Mouse (Mus musculus): ENCODE data around the gene Rsrp1. TPM values are rescaled to one million over a fixed set of nuclear protein-coding genes. Genes with fewer than 3 reads are reported as not detected.

Gene Rsrp1
- polyA plus RNA-seq, 1 experiment from 2014 or later = 386 TPM

- Histone ChIP-seq H3K9me3 (replicated peaks) (peaks cover 2% of the 10 kb centered on the region; the same call in 1 of the 2 replicates), H3K36me3 (peaks cover 26% of the 10 kb centered on the region), H3K27ac (ENCODE audit: poor library complexity, severe bottlenecking) (no peak overlapping the region), H3K27me3 (replicated peaks) (peaks cover 40% of the 10 kb centered on the region), H3K4me2 (peak overlapping the region; percentile 21; the same call in 1 of the 2 replicates), H3K9ac (no peak overlapping the region), H3K4me1 (replicated peaks) (peaks cover 25% of the 10 kb centered on the region), H3K4me3 (no peak overlapping the region)
- WGBS = 61% methylated on average over 9 of the region's 9 CpGs
- no peak for ATAC-seq (ENCODE audit: insufficient number of reproducible peaks, low FRiP score)
Observed at GRCm38 (mm10) chr4:134939900-134940299, 16.5 kb downstream of the Rsrp1 start.

DNA sequence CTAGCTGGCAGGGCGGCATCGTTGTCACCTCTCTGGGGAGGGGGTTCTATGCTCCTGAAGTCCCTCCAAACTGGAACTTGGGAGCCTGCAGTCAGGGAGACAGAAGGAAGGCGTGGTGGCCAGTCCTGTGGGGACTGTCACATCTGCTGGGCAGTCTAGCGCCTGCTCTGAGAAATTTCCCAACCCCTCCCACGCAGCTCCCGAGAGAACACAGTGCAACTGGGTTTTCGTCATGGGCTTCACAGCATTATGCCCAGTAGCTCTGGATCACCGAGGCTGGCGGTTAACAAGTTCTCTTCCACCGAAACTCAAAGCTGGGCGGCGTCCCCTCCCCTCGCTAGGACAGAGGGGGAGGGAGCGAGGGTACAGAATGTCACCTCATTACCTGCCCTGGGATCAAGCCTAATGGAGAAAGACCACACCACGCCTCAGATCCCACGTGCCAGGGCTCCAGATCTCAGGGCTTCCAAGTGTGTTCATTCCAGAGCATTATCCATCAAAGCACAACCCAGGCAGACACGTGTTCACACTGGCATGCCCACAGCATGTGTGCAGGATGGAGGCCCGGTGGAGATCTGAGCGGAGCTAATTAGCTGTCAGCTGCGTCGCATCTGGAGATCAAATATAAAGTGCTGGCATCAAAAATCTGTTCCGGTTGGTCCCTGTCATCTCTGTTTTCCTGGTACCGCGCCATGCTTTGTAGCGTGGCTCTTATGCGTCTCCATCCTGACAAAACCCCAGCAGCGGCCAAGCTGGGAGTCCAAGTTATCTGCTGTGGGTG, 20.6 kb downstream of the Rsrp1 start:
- Histone ChIP-seq H3K9me3 (replicated peaks) (no peaks in the 10 kb centered on the region), H3K4me1 (replicated peaks) (peaks cover 11% of the 10 kb centered on the region; the same call in 1 of the 2 replicates), H3K36me3 (no peaks in the 10 kb centered on the region), H3K4me3 (no peak overlapping the region), H3K9ac (no peak overlapping the region), H3K27me3 (replicated peaks) (peaks cover 48% of the 10 kb centered on the region), H3K27ac (ENCODE audit: poor library complexity, severe bottlenecking) (no peak overlapping the region), H3K4me2 (no peak overlapping the region)
- WGBS = 39% methylated on average over 27 of the region's 27 CpGs
- ATAC-seq (ENCODE audit: insufficient number of reproducible peaks, low FRiP score) = no peak

DNA sequence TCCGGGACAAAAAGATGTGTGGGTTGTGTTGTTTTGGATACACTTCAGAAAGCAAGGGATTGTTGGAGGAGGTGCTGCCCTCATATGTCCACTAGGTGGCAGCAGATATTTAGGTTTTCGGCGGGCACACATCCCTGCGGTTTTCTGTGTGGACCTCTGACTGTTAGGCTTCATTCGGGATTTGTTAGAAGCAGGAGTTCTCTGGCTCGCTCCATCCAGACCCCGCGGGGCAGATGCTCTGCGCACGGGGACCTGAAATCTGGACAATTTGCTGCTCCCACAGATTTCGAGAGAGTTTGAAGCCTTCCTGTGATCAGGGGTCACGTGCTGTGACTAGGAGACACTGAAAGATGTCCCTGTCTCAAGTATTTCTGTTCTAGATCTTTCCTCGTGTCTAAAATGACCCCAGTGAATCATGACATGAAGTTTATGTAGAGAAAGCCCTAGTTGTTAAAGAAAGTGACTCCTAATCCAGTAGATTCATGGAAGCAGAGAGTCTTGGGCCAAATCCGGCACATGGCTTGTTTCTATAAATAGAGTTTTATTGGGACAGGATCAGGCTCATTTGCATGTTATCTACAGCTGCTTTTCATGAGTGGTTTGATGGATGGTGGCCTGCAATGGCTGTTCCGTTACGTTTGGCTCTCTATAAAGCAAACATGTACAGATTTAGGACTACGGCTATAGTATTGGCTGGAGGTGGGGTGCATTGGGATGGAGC, 22.8 kb downstream of the Rsrp1 start:
- 8% methylated on average over 17 of the region's 17 CpGs for WGBS
- no peak overlapping the region for H3K27ac ChIP-seq (ENCODE audit: poor library complexity, severe bottlenecking)
- peak overlapping the region; percentile 63 for H3K4me2 ChIP-seq
- H3K27me3 ChIP-seq (replicated peaks) = peaks cover 42% of the 10 kb centered on the region
- H3K4me3 ChIP-seq = peak overlapping the region; percentile 24
- peaks cover 13% of the 10 kb centered on the region for H3K4me1 ChIP-seq (replicated peaks)
- H3K36me3 ChIP-seq = no peaks in the 10 kb centered on the region
- ATAC-seq (ENCODE audit: insufficient number of reproducible peaks, low FRiP score) = no peak
- peak overlapping the region; percentile 38; the same call in 1 of the 2 replicates for H3K9ac ChIP-seq
- no peaks in the 10 kb centered on the region for H3K9me3 ChIP-seq (replicated peaks)

GRCm38 (mm10) chr4:134950518-134951091, 27.2 kb downstream of the Rsrp1 start:
- Histone ChIP-seq H3K27ac (ENCODE audit: poor library complexity, severe bottlenecking) (peak overlapping the region; percentile 84), H3K27me3 (replicated peaks) (peaks cover 34% of the 10 kb centered on the region), H3K9me3 (replicated peaks) (no peaks in the 10 kb centered on the region), H3K4me2 (peak overlapping the region; percentile 6; the same call in 1 of the 2 replicates), H3K36me3 (no peaks in the 10 kb centered on the region), H3K4me3 (no peak overlapping the region), H3K9ac (no peak overlapping the region), H3K4me1 (replicated peaks) (peaks cover 17% of the 10 kb centered on the region)
- 15% methylated on average over 11 of the region's 11 CpGs for WGBS
- peak; percentile 87 for ATAC-seq (ENCODE audit: insufficient number of reproducible peaks, low FRiP score)

GRCm38 (mm10) chr4:134954461-134954860, 31.1 kb downstream of the Rsrp1 start:
- Histone ChIP-seq H3K36me3 (no peaks in the 10 kb centered on the region), H3K4me2 (no peak overlapping the region), H3K9me3 (replicated peaks) (no peaks in the 10 kb centered on the region), H3K9ac (no peak overlapping the region), H3K4me1 (replicated peaks) (peaks cover 11% of the 10 kb centered on the region), H3K27ac (ENCODE audit: poor library complexity, severe bottlenecking) (no peak overlapping the region), H3K4me3 (no peak overlapping the region), H3K27me3 (replicated peaks) (peaks cover 60% of the 10 kb centered on the region)
- 28% methylated on average over 15 of the region's 15 CpGs for WGBS
- ATAC-seq (ENCODE audit: insufficient number of reproducible peaks, low FRiP score) = no peak

DNA sequence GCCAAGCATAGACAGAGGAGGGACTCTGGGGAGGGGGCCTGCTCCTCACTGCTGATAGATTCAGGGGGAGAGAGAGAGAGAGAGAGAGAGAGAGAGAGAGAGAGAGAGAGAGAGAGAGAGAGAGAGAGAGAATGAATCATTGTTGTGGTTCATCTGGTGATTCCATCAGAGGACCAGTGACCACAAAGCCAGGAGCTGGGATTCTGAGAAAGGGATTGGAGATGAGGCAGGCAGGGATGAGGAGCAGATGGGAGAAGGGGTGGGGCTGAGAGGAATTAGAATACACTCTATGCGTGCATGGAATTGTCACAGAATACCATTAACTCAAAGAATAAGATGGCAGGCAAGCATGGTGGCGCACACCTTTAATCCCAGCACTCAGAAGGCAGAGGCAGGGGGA, 31.8 kb downstream of the Rsrp1 start:
- H3K27me3 ChIP-seq (replicated peaks) = peaks cover 66% of the 10 kb centered on the region
- no peak overlapping the region for H3K27ac ChIP-seq (ENCODE audit: poor library complexity, severe bottlenecking)
- H3K4me1 ChIP-seq (replicated peaks) = peaks cover 10% of the 10 kb centered on the region
- no peaks in the 10 kb centered on the region for H3K9me3 ChIP-seq (replicated peaks)
- no peak overlapping the region for H3K9ac ChIP-seq
- ATAC-seq (ENCODE audit: insufficient number of reproducible peaks, low FRiP score) = no peak
- H3K36me3 ChIP-seq = no peaks in the 10 kb centered on the region
- H3K4me3 ChIP-seq = no peak overlapping the region
- H3K4me2 ChIP-seq = no peak overlapping the region
- WGBS = 88% methylated on average over 2 of the region's 2 CpGs

GRCm38 (mm10) chr4:134955845-134956244, 32.5 kb downstream of the Rsrp1 start:
- Histone ChIP-seq H3K27ac (ENCODE audit: poor library complexity, severe bottlenecking) (no peak overlapping the region), H3K9ac (no peak overlapping the region), H3K27me3 (replicated peaks) (peaks cover 72% of the 10 kb centered on the region), H3K9me3 (replicated peaks) (no peaks in the 10 kb centered on the region), H3K4me1 (replicated peaks) (peaks cover 4% of the 10 kb centered on the region), H3K4me3 (no peak overlapping the region), H3K4me2 (no peak overlapping the region), H3K36me3 (no peaks in the 10 kb centered on the region)
- ATAC-seq (ENCODE audit: insufficient number of reproducible peaks, low FRiP score) = no peak
- 76% methylated on average over 3 of the region's 3 CpGs for WGBS

DNA sequence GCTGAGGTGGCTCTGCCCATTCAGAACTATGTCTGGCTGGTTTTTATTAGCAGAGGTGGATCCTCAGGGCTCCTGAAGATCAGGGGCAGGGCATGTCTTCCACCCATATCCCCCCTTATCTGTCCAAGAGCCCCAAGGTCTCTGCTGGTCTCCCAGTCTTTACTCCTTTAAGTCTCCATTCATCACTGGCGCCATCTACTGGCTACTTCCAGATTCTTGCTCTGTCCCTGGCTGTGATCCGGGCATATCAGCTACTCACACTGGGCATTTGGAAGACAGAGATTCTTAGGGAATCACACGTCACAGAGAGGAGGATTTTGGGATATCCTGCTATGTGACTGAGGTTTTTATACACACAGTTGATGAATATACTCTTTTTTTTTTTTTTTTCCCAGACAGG, 32.9 kb downstream of the Rsrp1 start:
- Histone ChIP-seq H3K4me1 (replicated peaks) (peaks cover 3% of the 10 kb centered on the region; the same call in 1 of the 2 replicates), H3K9ac (no peak overlapping the region), H3K27me3 (replicated peaks) (peaks cover 76% of the 10 kb centered on the region), H3K4me2 (no peak overlapping the region), H3K36me3 (no peaks in the 10 kb centered on the region), H3K9me3 (replicated peaks) (no peaks in the 10 kb centered on the region), H3K27ac (ENCODE audit: poor library complexity, severe bottlenecking) (no peak overlapping the region), H3K4me3 (no peak overlapping the region)
- 11% methylated on average over 3 of the region's 3 CpGs for WGBS
- ATAC-seq (ENCODE audit: insufficient number of reproducible peaks, low FRiP score) = no peak; the same call in 1 of the 2 replicates

DNA sequence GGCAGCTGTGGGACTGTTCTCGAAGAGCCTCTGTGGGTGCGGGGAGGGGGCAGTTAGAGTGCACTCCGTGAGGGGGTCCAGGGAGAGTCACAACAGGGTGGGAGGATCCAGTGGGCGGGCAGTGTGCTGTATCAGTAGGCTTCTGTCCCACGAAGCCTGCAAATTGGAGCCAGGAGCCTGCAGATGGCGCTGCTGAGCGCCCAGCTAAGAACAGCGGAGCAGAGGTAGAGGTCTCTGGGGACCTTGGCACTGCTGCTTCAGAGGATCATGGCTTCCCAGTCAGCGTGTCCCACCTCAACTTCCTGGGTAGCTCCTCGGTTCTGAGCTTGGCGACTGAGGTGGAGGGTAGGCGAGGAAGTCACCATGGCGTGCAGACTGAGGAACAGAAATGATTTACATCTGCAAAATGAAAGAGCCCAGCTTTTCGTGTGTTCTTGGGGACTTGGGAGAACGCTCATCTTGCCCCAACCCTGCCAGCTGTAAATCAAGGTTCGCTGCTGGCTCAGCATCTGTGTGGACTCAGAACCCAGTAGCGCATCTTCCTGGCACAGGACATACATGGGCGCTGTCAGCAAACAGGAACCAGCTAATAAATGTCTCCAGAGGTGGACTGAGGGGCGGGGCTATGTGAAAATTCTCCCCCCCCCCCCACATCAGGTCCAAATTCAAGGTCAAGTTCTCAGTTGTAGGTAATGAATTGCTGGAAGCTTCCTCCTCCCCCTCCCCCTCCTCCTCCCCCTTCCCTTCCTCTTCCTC, 39.8 kb downstream of the Rsrp1 start:
- no peak overlapping the region for H3K27ac ChIP-seq (ENCODE audit: poor library complexity, severe bottlenecking)
- no peak overlapping the region for H3K9ac ChIP-seq
- H3K4me1 ChIP-seq (replicated peaks) = peaks cover 11% of the 10 kb centered on the region
- H3K27me3 ChIP-seq (replicated peaks) = peaks cover 56% of the 10 kb centered on the region
- ATAC-seq (ENCODE audit: insufficient number of reproducible peaks, low FRiP score) = peak; percentile 73; the same call in 1 of the 2 replicates
- whole genome bisulfite sequencing = 27% methylated on average over 19 of the region's 19 CpGs
- no peaks in the 10 kb centered on the region for H3K36me3 ChIP-seq
- H3K9me3 ChIP-seq (replicated peaks) = 0 out of 2 replicates have a peak, but pooled peaks cover 3% of the 10 kb centered on the region
- peak overlapping the region; percentile 4; the same call in 1 of the 2 replicates for H3K4me2 ChIP-seq
- H3K4me3 ChIP-seq = no peak overlapping the region

- 77% methylated on average over 20 of the region's 20 CpGs for WGBS
- Histone ChIP-seq H3K27me3 (replicated peaks) (peaks cover 54% of the 10 kb centered on the region), H3K4me2 (no peak overlapping the region), H3K4me1 (replicated peaks) (peaks cover 11% of the 10 kb centered on the region), H3K4me3 (no peak overlapping the region), H3K36me3 (no peaks in the 10 kb centered on the region), H3K9me3 (replicated peaks) (0 out of 2 replicates have a peak, but pooled peaks cover 3% of the 10 kb centered on the region), H3K27ac (ENCODE audit: poor library complexity, severe bottlenecking) (no peak overlapping the region), H3K9ac (no peak overlapping the region)
- no peak for ATAC-seq (ENCODE audit: insufficient number of reproducible peaks, low FRiP score)
Observed at GRCm38 (mm10) chr4:134967887-134968604, 44.7 kb downstream of the Rsrp1 start.
